Mouse (Mus musculus) cortical plate, adult 2 months (tissue): ENCODE measurements at regions not wholly inside any gene's neighbourhood (a gene's known extent, or its start where the extent isn't known, plus 50 kb on each side); places are given as distances from the start of the nearest gene placed in this dataset.
"Not testable (repeated sequence)": the region's sequence is repeated elsewhere in the genome, so short reads cannot be mapped to it uniquely, and the experiment has no call there.

Experiments
- H3K27ac ChIP-seq: fragments of 200-500 bp; 2 replicates; pipeline ENCODE4 v1.5.1; 2012; ENCODE audit warnings: low read length, control low read depth, inconsistent platforms; ENCODE audit not compliant: insufficient read depth
- H3K4me1 ChIP-seq: fragments of 200-500 bp; 2 replicates; pipeline ENCODE4 v1.6.1; 2011; ENCODE audit warnings: low read length; ENCODE audit not compliant: control insufficient read depth, insufficient read depth
- H3K4me3 ChIP-seq: fragments of 200-500 bp; 2 replicates; pipeline ENCODE4 v1.5.1; 2011; ENCODE audit warnings: mild to moderate bottlenecking, low read length, control low read depth; ENCODE audit not compliant: insufficient read depth
- CTCF ChIP-seq: fragments of 200-500 bp; IDR thresholded peaks from 2 replicates; pipeline ENCODE4 v1.5.1; 2011; ENCODE audit warnings: mild to moderate bottlenecking, control low read depth, low read length; ENCODE audit not compliant: insufficient read depth; ENCODE audit errors: extremely low read depth
- POLR2A ChIP-seq: fragments of 200-500 bp; IDR thresholded peaks from 2 replicates; pipeline ENCODE4 v1.6.1; 2011; ENCODE audit warnings: mild to moderate bottlenecking, low read length, control low read depth; ENCODE audit not compliant: insufficient read depth; ENCODE audit errors: extremely low read depth

- TF ChIP-seq POLR2A: no peak
- Histone ChIP-seq H3K27ac (no peak overlapping the region), H3K4me3 (no peak overlapping the region), H3K4me1 (no peaks in the 10 kb centered on the region)
Observed at GRCm38 (mm10) chr3:155662280-155662679, 569.0 kb downstream of the Lrriq3 start.

DNA sequence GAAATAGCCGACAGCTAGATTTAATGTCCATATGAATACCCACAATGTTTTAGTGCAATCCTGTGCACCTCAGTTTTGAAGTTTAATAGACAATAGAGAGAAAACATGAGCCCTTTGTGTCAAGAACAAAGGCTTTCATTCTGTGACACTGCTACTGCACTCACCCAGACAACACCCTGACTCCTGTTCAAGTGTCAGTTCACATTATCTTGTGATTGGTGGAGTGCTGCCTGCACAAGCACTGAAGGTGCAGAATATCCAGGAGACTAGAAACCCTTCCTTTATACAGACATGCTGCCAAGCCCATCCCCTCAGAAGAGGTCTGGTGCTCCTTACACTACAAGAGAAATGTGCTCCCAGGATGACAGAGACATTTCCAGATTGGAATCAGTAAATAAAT is 579.3 kb downstream of the Lrriq3 start:
- no peak for TF ChIP-seq POLR2A
- H3K27ac ChIP-seq: no peak overlapping the region
- H3K4me1 ChIP-seq: no peaks in the 10 kb centered on the region
- H3K4me3 ChIP-seq: no peak overlapping the region

DNA sequence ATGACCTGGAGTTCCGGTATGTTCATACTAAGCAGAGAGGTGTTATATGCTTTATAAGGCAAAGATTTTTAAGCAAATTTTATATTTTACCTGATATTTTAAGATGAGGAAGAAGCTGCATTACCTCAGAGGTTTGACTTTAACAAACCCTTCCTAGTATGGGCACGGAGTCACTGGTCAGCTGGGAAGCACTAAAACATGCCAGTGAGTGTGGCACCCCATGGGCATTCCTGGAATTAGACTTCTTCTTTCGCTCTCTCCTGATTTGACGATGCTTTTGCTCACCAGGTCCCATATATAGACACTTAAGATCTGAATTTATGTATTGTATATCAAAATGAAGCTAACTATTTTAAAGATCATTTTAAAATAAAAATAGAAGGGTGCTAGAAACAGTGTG is 587.0 kb downstream of the Lrriq3 start:
- Histone ChIP-seq H3K27ac (no peak overlapping the region), H3K4me1 (no peaks in the 10 kb centered on the region), H3K4me3 (no peak overlapping the region)
- TF ChIP-seq CTCF (no peak), POLR2A (no peak)

- no peak overlapping the region for H3K27ac ChIP-seq
- TF ChIP-seq POLR2A: no peak
- no peaks in the 10 kb centered on the region for H3K4me1 ChIP-seq
- no peak overlapping the region for H3K4me3 ChIP-seq
Observed at GRCm38 (mm10) chr3:155682921-155683813, 589.9 kb downstream of the Lrriq3 start.

- no peaks in the 10 kb centered on the region for H3K4me1 ChIP-seq
- TF ChIP-seq CTCF: no peak
- TF ChIP-seq POLR2A: no peak
- no peak overlapping the region for H3K27ac ChIP-seq
- H3K4me3 ChIP-seq: no peak overlapping the region
Observed at GRCm38 (mm10) chr3:155688358-155688757, 595.1 kb downstream of the Lrriq3 start.

- no peak overlapping the region for H3K4me3 ChIP-seq
- no peaks in the 10 kb centered on the region for H3K4me1 ChIP-seq
- H3K27ac ChIP-seq: no peak overlapping the region
- no peak for TF ChIP-seq POLR2A
- no peak for TF ChIP-seq CTCF
Observed at GRCm38 (mm10) chr3:155723011-155723510, 629.8 kb downstream of the Lrriq3 start.

- Histone ChIP-seq H3K4me1 (no peaks in the 10 kb centered on the region), H3K27ac (no peak overlapping the region)
- TF ChIP-seq CTCF: no peak
- no peak for TF ChIP-seq POLR2A
Observed at GRCm38 (mm10) chr3:155742421-155742820, 649.2 kb downstream of the Lrriq3 start.

DNA sequence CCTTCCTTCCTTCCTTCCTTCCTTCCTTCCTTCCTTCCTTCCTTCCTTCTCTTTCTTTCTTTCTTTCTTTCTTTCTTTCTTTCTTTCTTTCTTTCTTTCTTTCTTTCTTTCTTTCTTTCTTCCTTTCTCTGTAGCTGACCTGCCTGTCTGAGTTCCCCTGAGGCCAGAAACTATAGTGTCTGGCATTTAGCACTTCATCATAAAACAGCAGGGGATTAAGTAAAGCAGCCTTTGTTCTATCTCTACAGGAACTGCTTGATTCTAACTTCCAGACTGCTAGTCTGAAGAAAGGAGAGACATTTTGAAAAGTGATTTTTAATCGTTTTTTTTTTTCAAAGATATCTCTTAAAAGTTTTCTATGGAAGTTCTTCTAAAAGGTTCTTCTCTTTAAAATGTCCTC is 653.4 kb downstream of the Lrriq3 start:
- H3K27ac ChIP-seq, H3K4me1 ChIP-seq, H3K4me3 ChIP-seq: not testable (repeated sequence)

More at GRCm38 (mm10) chr3:155742421-155742820, 649.2 kb downstream of the Lrriq3 start:
- H3K4me3 ChIP-seq: no peak overlapping the region

DNA sequence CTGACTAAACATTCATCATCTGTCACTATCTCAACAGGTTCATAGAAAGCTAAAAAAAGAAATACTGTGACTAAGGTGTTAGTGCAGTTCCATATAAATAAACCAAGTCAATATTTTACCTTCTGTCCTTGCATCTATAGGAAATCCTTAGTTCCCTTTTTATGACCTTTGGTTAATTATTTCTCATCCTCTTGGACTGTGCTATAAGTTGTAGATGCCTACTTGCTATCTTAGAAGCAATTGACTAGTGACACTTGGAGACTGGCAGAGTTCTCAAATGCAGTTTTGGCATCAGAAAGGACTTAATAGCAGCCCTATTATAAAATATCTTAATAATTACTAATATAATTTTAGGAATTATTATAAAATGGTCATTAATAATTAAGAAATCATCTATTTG is 654.3 kb downstream of the Lrriq3 start:
- H3K4me3 ChIP-seq: no peak overlapping the region
- TF ChIP-seq POLR2A: no peak
- TF ChIP-seq CTCF: no peak
- H3K27ac ChIP-seq: no peak overlapping the region
- no peaks in the 10 kb centered on the region for H3K4me1 ChIP-seq

- Histone ChIP-seq H3K27ac (no peak overlapping the region), H3K4me1 (no peaks in the 10 kb centered on the region), H3K4me3 (no peak overlapping the region)
- TF ChIP-seq POLR2A (no peak), CTCF (no peak)
Observed at GRCm38 (mm10) chr3:155757285-155757684, 664.1 kb downstream of the Lrriq3 start.

- TF ChIP-seq POLR2A (no peak), CTCF (no peak)
- no peak overlapping the region for H3K4me3 ChIP-seq
- no peaks in the 10 kb centered on the region for H3K4me1 ChIP-seq
- H3K27ac ChIP-seq: no peak overlapping the region
Observed at GRCm38 (mm10) chr3:155776019-155776418, 682.8 kb downstream of the Lrriq3 start.

- Histone ChIP-seq H3K4me1 (no peaks in the 10 kb centered on the region), H3K27ac (no peak overlapping the region), H3K4me3 (no peak overlapping the region)
- no peak for TF ChIP-seq POLR2A
- no peak for TF ChIP-seq CTCF
Observed at GRCm38 (mm10) chr3:155777025-155777424, 683.8 kb downstream of the Lrriq3 start.
